Mouse (Mus musculus) kidney, adult 2 months (tissue): ENCODE measurements around the gene Olfr71. TPM values are rescaled to one million over a fixed set of nuclear protein-coding genes. Genes with fewer than 3 reads are reported as not detected.

Source experiments
- DNase-seq: peaks from one replicate; pipeline ENCODE4 v3.0.0; 2021
- H3K27ac ChIP-seq: fragments of 200-500 bp; 2 replicates; pipeline ENCODE4 v1.5.1; 2012; ENCODE audit warnings: low read depth, low read length, control low read depth, inconsistent platforms; ENCODE audit not compliant: insufficient read depth
- H3K27me3 ChIP-seq: fragments of 200-500 bp; replicated peaks from 2 replicates; pipeline ENCODE4 v1.6.1; 2012; ENCODE audit warnings: mild to moderate bottlenecking, moderate library complexity, low read length, inconsistent platforms; ENCODE audit not compliant: control insufficient read depth, insufficient read depth
- H3K36me3 ChIP-seq: fragments of 200-500 bp; 2 replicates; pipeline ENCODE4 v1.6.1; 2012; ENCODE audit warnings: mild to moderate bottlenecking, moderate library complexity, low read length, inconsistent platforms; ENCODE audit not compliant: control insufficient read depth, insufficient read depth
- H3K4me1 ChIP-seq: fragments of 200-500 bp; 2 replicates; pipeline ENCODE4 v1.6.1; 2011; ENCODE audit warnings: low read length; ENCODE audit not compliant: control insufficient read depth, insufficient read depth
- H3K4me3 ChIP-seq: fragments of 200-500 bp; 2 replicates; pipeline ENCODE4 v1.5.1; 2011; ENCODE audit warnings: mild to moderate bottlenecking, low read depth, low read length, control low read depth; ENCODE audit not compliant: insufficient read depth
- CTCF ChIP-seq: fragments of 200-500 bp; conservative IDR thresholded peaks from 2 replicates; pipeline ENCODE4 v1.5.1; 2011; ENCODE audit warnings: low read depth, mild to moderate bottlenecking, control low read depth, low read length, moderate library complexity, mixed read lengths; ENCODE audit not compliant: insufficient read depth, insufficient read length
- POLR2A ChIP-seq: fragments of 200-500 bp; IDR thresholded peaks from one replicate; pipeline ENCODE4 v1.6.1; 2011; ENCODE audit warnings: low read depth, low read length, control low read depth
- WGBS: fragments of 180-500 bp; shearing (Covaris S2); methylation state at CpG from one replicate; pipeline ENCODE4 v1.1.7; 2018; 5-methylcytosine and 5-hydroxymethylcytosine counted together
- polyA plus RNA-seq: library from polyadenylated mRNA; depleted of rRNA; stranded (reverse); fragments of >200 nt; gene quantifications from 2 replicates; pipeline ENCODE4 v1.2.3, GENCODE M21; 2012

Olfr71 gene
- polyA plus RNA-seq, 1 experiment: not detected

DNA sequence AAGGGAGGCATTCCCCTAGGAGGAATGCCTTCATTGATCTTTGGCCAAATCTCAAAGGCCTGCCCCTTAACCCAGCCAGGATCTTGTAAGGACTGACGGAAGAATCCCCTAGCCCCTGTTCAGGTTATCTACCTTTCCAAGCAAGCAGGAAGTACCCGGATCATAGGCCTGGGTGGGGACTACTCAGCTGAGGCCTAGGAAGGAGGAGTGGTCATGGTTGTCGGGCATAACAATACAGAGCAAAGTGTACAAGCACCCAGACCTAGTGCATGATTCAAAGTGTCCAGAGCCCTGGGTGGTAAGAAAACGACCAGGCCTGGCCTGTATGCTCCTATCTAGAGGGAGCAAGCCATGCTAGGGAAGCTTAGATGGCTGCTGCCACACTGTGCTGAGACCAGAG, 34.4 kb downstream of the Olfr71 start:
- TF ChIP-seq POLR2A (no peak), CTCF (no peak)
- no peaks in the 10 kb centered on the region for H3K36me3 ChIP-seq
- DNase-seq: no peak
- peaks cover 10% of the 10 kb centered on the region; the same call in 1 of the 2 replicates for H3K4me1 ChIP-seq
- no peaks in the 10 kb centered on the region for H3K27me3 ChIP-seq
- WGBS: 67% methylated on average over 4 of the region's 4 CpGs
- no peak overlapping the region for H3K27ac ChIP-seq
- H3K4me3 ChIP-seq: no peak overlapping the region

DNA sequence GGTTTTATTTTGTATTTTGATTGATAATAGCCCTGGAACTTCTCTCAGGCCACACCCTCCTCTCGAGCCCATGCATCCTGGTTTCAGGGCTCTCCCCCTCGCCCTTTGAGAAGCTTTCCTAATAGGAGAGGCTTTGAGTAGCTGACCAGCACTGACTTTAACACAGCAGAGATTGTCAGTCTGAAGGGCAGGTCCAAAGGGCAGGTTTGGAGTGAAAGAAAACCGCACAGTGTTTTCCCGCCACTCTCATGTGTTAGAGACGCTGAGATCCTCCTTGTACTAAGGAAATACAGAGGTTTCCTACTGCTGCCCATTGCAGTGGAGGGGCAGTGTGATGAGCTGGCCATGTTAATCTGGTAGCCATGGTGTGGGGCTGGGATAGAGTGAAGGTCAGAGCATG, 35.1 kb downstream of the Olfr71 start:
- H3K4me1 ChIP-seq: peaks cover 10% of the 10 kb centered on the region; the same call in 1 of the 2 replicates
- no peaks in the 10 kb centered on the region for H3K27me3 ChIP-seq
- TF ChIP-seq POLR2A (no peak), CTCF (no peak)
- no peaks in the 10 kb centered on the region for H3K36me3 ChIP-seq
- H3K4me3 ChIP-seq: no peak overlapping the region
- WGBS: 66% methylated on average over 5 of the region's 5 CpGs
- H3K27ac ChIP-seq: no peak overlapping the region
- peak; percentile 55 for DNase-seq

DNA sequence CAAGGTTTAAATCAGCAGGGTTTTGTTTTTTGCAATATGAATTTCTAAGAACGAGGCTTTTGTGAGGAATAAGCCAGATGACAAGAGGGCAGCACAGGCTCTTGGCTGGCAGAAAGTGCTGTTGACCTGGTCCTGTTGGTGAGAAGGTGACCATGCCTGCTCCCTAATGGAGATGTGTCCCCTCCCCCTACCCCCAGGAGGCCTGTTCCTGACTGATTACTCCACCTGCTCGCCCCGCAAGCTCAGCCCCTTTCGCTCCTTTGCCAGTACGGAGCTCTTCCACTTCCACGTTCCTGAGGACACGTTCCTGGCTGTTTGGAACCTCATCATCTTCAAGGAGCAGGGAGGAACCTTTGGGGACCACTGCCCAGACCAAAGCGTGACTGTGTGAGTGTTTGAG, 36.4 kb downstream of the Olfr71 start:
- WGBS: 75% methylated on average over 8 of the region's 8 CpGs
- DNase-seq: no peak

DNA sequence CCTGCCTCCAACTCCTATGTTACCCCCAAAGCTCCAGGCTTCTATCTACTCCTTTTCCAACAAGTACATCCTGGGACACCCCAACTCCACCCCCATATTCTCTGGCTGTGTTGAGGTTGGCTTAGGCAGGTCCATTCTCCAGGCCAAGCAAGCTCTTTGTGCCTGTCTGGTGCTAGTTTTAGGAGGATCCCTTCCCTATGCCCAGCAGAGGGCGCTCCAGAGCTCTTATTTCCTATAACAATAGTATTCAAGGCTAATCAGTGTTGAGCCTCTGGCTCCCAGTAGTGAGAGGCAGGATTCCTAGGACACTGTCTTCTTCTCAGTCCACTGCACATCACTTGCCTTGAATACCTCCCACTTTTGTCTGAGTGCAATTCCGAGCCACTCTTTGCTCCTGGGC, 38.0 kb downstream of the Olfr71 start:
- no peak overlapping the region for H3K27ac ChIP-seq
- H3K36me3 ChIP-seq: no peaks in the 10 kb centered on the region
- no peak overlapping the region for H3K4me3 ChIP-seq
- no peaks in the 10 kb centered on the region for H3K27me3 ChIP-seq
- DNase-seq: peak; percentile 93
- TF ChIP-seq POLR2A (no peak), CTCF (peak; percentile 84)
- peaks cover 17% of the 10 kb centered on the region; the same call in 1 of the 2 replicates for H3K4me1 ChIP-seq
- WGBS: 9% methylated on average over 2 of the region's 2 CpGs

More for the DNA sequence above, 36.4 kb downstream of the Olfr71 start:
- no peak overlapping the region for H3K27ac ChIP-seq
- H3K27me3 ChIP-seq: no peaks in the 10 kb centered on the region
- peaks cover 16% of the 10 kb centered on the region; the same call in 1 of the 2 replicates for H3K4me1 ChIP-seq
- H3K36me3 ChIP-seq: no peaks in the 10 kb centered on the region
- TF ChIP-seq CTCF: no peak
- TF ChIP-seq POLR2A: no peak
- H3K4me3 ChIP-seq: no peak overlapping the region

DNA sequence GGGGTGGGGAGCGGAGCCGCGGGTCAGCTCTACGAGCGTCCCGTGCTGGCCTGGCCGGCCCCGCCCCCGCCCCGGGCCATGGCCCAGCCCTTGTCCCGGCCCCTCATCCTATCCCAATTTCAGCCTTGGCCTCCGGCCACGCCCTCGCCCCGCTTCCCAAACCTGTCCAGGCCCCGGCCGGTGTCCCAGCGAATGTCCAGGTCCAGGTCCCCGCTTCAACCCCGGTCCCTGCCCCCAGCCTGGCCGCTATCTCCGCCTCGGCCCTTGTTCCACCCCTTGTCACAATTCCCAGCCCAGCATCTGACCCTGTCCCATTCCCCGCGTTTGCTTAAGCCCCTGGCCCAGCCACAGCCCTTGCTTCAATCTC, 40.6 kb downstream of the Olfr71 start:
- no peaks in the 10 kb centered on the region for H3K36me3 ChIP-seq
- DNase-seq: no peak
- H3K4me3 ChIP-seq: peak overlapping the region; percentile 69
- H3K4me1 ChIP-seq: peaks cover 11% of the 10 kb centered on the region; the same call in 1 of the 2 replicates
- H3K27me3 ChIP-seq: no peaks in the 10 kb centered on the region
- TF ChIP-seq CTCF: no peak
- no peak for TF ChIP-seq POLR2A
- 2% methylated on average over 23 of the region's 25 CpGs for WGBS
- no peak overlapping the region for H3K27ac ChIP-seq

DNA sequence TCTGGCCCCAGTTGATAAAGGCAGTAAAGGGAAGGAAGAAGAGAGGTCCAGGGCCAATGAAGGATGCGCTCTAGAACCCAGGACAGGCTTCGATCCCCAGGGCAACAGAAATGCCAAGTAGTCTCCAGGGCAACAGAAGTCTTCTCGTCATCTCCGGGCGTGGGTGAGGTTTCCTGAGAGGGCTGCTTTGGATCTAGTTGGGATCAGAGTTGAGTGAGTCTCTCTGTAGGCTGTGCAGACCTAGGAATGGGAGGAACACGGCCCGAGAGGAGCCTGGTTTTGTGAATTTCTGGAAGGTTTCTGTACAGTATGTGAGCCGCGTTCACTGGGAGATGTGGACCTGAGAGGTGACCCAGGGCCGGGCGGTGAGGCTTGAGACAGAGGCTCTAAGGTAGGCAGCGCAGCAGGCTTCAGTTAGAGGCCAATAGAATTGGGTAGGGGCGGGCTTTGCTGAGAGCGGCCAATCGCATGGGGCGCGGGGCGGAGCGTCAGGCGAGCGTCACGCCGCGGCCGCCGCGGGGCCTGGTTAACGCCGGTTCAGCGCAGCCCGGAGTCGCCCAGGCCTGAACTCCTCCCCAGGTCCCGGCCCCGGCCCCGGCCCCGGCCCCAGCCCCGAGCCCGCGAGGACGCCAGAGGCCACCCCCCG, 41.1 kb downstream of the Olfr71 start, which contains the start of the genes Tmem8b and Fam221b:
Tmem8b (plus strand) TSS at position 190 of the 646 bp plus-strand sequence.
Fam221b (minus strand) TSS at position 364 of the 646 bp plus-strand sequence.
- peak; percentile 95 for DNase-seq
- Histone ChIP-seq H3K4me3 (peak within 1 kb of the TSS; percentile 69), H3K27me3 (no peaks in the 10 kb centered on the region), H3K36me3 (no peaks in the 10 kb centered on the region), H3K4me1 (peaks cover 11% of the 10 kb centered on the region; the same call in 1 of the 2 replicates), H3K27ac (peak within 1 kb of the TSS; percentile 10; the same call in 1 of the 2 replicates)
- TF ChIP-seq POLR2A: no peak
- TF ChIP-seq CTCF: no peak
- 2% methylated on average over 39 of the region's 41 CpGs for WGBS

DNA sequence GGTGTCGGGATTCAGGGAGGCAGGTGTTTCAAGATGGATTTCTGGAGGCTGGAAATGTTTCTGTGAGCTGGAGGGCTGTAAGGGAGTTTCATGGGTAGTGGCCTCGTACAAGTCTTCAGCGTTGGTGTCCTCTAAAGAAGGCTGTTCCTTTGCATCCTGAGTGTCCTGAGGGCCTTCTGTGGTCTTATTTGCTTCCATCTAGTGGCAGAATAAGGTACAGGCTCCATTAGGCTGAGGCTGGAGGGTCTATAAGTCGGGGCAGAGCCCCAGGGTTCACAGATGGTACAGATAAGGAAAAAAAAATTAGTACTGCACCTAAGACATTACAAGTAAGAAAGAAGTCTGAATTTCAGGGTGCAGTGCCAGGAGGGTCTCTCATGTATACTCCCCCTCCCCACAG, 43.6 kb downstream of the Olfr71 start:
- TF ChIP-seq POLR2A (no peak), CTCF (peak; percentile 49)
- H3K4me3 ChIP-seq: no peak overlapping the region
- H3K27me3 ChIP-seq: no peaks in the 10 kb centered on the region
- H3K4me1 ChIP-seq: peaks cover 8% of the 10 kb centered on the region; the same call in 1 of the 2 replicates
- DNase-seq: peak; percentile 47
- no peak overlapping the region for H3K27ac ChIP-seq
- WGBS: 20% methylated on average over 4 of the region's 4 CpGs
- H3K36me3 ChIP-seq: no peaks in the 10 kb centered on the region
